Mouse (Mus musculus): ENCODE results near the gene Swi5. TPM values are rescaled to one million over a fixed set of nuclear protein-coding genes. Genes with fewer than 3 reads are reported as not detected.

Gene Swi5
- polyA plus RNA-seq (2012; rRNA removed): 248 TPM in 2 replicates

- peak; percentile 86 for DNase-seq (ENCODE audit: low spot score)
These were observed at the start of gene Swi5 for GRCm38 (mm10) chr2:32287923-32288367. Swi5 (minus strand) TSS chr2:32288075.

- no peak for DNase-seq (ENCODE audit: low spot score)
These were observed 48.0 kb upstream of the Swi5 start for GRCm38 (mm10) chr2:32335888-32336287.

GRCm38 (mm10) chr2:32332159-32332558, 44.3 kb upstream of the Swi5 start:
- DNase-seq (ENCODE audit: low spot score): no peak

GRCm38 (mm10) chr2:32329531-32329930, 41.7 kb upstream of the Swi5 start:
- DNase-seq (ENCODE audit: low spot score): no peak

- no peak for DNase-seq (ENCODE audit: low spot score)
These were observed 41.1 kb upstream of the Swi5 start for GRCm38 (mm10) chr2:32328911-32329460.

- DNase-seq (ENCODE audit: low spot score): no peak
These were observed 39.3 kb upstream of the Swi5 start for GRCm38 (mm10) chr2:32327200-32327599.

GRCm38 (mm10) chr2:32325342-32325741, 37.5 kb upstream of the Swi5 start:
- no peak for DNase-seq (ENCODE audit: low spot score)

GRCm38 (mm10) chr2:32324322-32324721, 36.4 kb upstream of the Swi5 start:
- DNase-seq (ENCODE audit: low spot score): no peak

- DNase-seq (ENCODE audit: low spot score): no peak
These were observed 35.2 kb upstream of the Swi5 start for GRCm38 (mm10) chr2:32322754-32323741.

- no peak for DNase-seq (ENCODE audit: low spot score)
These were observed 33.9 kb upstream of the Swi5 start for GRCm38 (mm10) chr2:32321591-32322298.

- DNase-seq (ENCODE audit: low spot score): no peak
These were observed 32.8 kb upstream of the Swi5 start for GRCm38 (mm10) chr2:32320721-32321120.

- no peak for DNase-seq (ENCODE audit: low spot score)
These were observed 32.0 kb upstream of the Swi5 start for GRCm38 (mm10) chr2:32319586-32320580.

GRCm38 (mm10) chr2:32318709-32319585, 31.1 kb upstream of the Swi5 start:
- DNase-seq (ENCODE audit: low spot score): no peak

- no peak for DNase-seq (ENCODE audit: low spot score)
These were observed 30.0 kb upstream of the Swi5 start for GRCm38 (mm10) chr2:32317791-32318417.

GRCm38 (mm10) chr2:32316887-32317656, 29.2 kb upstream of the Swi5 start:
- DNase-seq (ENCODE audit: low spot score): no peak

- no peak for DNase-seq (ENCODE audit: low spot score)
These were observed 27.9 kb upstream of the Swi5 start for GRCm38 (mm10) chr2:32315751-32316150.

GRCm38 (mm10) chr2:32314831-32315230, 27.0 kb upstream of the Swi5 start:
- DNase-seq (ENCODE audit: low spot score): no peak

- DNase-seq (ENCODE audit: low spot score): peak; percentile 56
These were observed 24.6 kb upstream of the Swi5 start for GRCm38 (mm10) chr2:32312318-32312964.

Data from urinary bladder, adult 2 months (tissue).